Mouse (Mus musculus): Measurements from ENCODE around the gene Galnt15. TPM values are rescaled to one million over a fixed set of nuclear protein-coding genes. Genes with fewer than 3 reads are reported as not detected.

The Galnt15 gene
- total RNA-seq (2014; fragmentation: Nextera tagmentation) (not detected in 2 replicates), total RNA-seq (2017) (not detected in 2 replicates)

DNA sequence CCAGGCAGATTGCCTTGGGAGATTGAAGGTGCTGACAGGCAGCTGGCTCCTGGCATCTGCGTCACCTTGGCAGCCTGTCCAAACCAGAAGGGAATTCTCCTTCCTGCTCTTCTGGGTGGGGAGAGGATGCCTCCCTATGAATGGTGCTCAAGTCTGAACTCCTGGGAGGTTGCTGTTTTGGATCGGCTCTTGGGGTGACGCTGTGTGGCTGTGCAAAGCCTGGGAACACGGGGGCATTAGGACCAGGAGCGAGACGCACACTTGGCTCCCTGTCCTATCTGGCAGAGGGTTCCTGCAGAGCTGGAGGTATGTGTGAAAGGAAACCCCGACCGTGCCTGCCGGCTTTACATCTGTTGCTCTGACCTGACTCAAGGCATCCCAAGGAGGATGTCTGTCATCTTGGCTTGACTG, at the start of gene Galnt15:
Gene Galnt15, plus strand, starts transcription at position 309 of the 411 bp plus-strand sequence.
- ATAC-seq (replicated peaks; ENCODE audit: low FRiP score, low TSS enrichment, poor library complexity, severe bottlenecking) = no peak

DNA sequence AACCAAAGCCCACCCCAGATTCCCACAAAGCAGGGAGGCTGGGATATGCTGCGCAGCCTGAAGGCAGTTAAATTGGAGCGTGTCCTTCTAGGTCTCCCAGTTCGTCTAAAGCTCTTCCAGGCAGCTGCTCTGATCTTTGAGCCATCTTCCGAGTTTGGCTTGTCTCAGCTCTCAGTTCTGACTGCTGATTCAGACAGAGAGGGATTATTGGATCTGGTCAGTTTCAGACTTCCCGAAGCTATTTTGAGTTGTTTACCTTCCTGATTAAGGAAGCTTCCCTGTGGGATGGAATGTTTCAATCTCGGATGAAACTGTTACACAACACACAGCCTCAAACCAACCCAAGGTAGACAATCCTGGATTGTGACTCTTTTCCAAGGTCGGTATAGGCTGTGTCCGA, 34.8 kb upstream of the Galnt15 start:
- ATAC-seq (replicated peaks; ENCODE audit: low FRiP score, low TSS enrichment, poor library complexity, severe bottlenecking) = no peak

DNA sequence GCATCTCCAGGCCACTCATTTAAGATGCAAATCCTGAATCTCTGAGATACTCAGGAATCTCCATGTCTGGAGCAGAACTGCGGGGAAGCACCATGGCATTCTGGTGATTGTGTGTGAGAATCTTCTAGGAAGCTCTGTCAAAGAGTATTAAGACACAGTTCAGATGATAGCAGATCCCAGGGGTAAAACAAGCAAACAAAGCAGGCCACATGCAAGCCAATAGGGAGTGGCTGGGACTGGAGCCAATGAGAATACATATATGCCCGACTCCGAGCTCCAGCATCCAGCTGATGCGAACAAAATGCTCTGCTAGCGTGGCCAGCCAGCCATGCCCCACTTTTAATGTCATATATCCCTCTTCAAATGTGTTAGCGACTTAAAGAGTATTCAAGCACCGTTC, 27.8 kb upstream of the Galnt15 start:
- ATAC-seq (replicated peaks; ENCODE audit: low FRiP score, low TSS enrichment, poor library complexity, severe bottlenecking) = no peak

DNA sequence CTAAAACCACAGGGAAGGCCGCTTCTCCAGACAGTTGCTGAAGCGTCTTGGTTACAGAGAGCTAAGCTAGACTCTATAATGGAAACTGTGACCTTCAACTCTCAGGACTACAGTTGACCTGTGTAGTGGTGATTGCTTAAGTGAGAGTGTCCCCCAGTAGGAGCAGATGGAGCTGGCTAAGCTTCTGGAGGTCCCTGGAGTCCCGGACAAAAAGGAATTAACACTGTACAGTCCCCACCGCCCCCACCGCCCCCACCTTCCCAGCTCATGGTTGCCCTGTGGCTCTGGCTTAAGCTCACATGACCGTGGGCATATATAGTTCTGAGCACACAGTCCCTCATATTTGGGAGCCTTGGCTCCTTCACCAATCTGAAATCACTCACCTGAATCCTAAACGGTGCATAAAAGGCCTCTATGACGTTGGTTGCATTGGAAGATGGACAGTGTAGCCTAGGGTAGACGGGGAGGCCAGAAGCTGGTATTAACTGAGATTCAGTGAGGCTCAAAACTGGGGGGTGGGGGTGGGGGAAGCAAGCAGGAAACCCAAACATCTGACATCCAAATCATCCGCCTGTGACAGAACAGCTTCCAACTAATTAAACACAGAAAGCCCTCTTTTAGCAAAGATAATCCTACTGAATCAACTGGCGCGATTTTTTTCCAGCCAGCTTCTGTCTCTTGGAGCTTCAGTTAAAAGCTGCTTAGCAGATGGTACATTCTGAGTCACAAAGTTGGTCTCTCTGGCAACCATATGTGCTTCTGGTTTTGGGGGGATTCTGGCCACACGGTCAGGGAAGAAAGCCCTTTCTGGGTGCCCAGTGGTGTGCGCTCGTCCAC, 26.1 kb upstream of the Galnt15 start:
- no peak for ATAC-seq (replicated peaks; ENCODE audit: low FRiP score, low TSS enrichment, poor library complexity, severe bottlenecking)

DNA sequence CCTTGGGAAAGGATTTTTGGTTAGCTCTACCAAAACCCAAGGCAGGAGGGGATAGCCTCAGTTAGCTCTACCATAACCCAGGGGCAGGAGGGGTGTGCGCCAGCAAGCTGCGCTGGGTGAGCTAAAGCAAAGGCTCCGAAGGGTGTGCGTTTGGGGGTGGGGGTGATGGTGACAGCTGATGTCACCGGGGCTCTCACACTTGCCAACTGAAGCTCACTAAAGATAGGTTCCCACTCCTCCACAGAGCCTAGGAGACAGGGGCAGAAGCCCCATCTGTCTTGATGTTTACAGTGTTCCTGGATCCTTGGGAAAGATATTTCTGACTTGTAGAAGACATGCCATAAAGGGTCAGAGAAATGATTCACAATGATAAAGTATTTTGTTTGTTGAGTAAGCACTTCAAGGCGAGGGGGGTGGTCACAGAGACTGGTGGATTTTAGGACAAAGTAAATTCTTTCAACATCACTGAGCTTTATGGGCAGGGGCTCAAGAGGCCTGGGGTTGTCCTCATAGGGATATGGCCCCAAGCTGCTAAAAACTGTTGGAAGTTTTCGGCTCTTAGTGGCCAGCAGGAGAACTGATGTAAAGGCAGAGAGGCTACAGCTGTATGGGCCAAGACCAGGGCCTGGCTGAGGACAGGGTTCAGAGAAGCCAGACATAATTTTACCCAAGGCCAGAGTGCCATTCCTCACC, 24.7 kb upstream of the Galnt15 start:
- no peak for ATAC-seq (replicated peaks; ENCODE audit: low FRiP score, low TSS enrichment, poor library complexity, severe bottlenecking)

DNA sequence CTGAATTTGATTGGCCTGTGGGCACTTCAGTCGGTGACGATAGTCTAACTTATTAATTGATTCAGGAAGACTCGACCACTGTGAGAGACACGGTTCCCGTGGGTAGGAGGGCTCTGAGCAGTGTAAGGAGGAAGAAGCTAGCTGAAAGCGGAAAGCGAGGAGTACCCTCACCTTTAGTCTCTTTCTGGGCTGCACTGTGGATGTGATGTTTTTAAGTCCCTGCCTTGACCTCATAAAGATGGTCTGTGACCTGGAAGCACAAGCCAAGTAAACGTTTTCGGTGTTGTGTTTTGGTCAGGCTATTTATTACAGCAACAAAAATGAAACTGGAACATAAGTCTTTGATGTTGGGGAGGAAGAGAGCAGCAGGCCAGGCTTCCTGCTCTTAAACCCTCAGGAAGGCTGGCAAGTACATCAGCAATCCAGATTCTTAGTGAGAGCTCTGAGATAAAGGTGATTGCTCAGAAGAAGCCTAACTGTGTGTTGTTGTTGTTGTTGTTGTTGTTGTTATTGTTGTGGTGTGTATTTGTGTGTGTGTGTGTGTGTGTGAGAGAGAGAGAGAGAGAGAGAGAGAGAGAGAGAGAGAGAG, 23.0 kb upstream of the Galnt15 start:
- no peak for ATAC-seq (replicated peaks; ENCODE audit: low FRiP score, low TSS enrichment, poor library complexity, severe bottlenecking)

DNA sequence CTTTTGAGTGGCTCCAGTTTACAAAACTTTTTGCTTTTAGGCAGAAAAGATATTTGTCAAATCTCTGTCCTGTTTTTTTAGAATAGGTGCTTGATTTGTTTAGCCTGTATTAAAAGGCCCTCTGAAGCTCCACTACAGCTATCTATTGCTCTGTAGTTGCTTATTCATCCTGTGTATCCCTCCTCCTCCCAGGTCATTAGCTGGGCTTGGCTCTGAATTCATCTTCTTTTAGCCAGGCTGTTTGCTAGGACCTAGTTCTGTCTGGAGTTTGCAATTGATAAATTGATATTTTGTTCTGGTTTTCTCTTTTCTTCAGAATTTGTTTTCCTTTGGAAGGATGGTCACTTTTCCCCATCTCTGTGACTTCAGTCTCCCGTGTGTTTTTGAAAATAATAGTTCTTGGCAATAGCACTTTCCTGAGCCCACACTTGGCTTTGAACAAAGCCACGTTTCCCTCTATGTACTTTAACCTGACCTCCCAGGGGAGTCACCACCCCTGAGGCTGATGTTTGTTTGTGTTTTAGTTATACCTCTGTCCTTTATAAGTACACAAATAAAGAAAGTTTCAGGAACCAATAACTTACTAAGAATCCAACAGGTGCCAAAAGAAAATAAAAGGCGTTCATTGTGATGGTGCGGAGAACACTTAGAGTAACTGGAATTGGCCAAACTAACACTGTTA, 21.0 kb upstream of the Galnt15 start:
- no peak for ATAC-seq (replicated peaks; ENCODE audit: low FRiP score, low TSS enrichment, poor library complexity, severe bottlenecking)

DNA sequence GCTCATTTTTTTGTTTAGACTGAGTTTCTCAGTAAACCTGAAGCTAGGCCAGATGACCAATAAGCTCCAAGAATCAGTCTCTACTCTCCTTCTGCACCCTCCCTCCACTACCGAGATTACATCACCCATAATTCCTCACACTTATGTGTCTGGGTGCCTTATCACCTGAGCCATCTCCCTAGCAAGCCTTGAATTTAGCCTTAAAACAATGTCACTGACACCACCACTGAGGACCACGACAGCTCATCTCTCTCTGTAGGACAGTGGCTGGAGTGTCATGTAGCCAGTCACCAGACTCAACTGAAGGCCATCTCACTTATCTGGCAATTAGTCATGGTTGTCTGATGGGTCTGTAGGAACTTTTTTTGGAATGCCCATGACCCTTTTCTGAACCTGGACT, 19.1 kb upstream of the Galnt15 start:
- no peak for ATAC-seq (replicated peaks; ENCODE audit: low FRiP score, low TSS enrichment, poor library complexity, severe bottlenecking)

DNA sequence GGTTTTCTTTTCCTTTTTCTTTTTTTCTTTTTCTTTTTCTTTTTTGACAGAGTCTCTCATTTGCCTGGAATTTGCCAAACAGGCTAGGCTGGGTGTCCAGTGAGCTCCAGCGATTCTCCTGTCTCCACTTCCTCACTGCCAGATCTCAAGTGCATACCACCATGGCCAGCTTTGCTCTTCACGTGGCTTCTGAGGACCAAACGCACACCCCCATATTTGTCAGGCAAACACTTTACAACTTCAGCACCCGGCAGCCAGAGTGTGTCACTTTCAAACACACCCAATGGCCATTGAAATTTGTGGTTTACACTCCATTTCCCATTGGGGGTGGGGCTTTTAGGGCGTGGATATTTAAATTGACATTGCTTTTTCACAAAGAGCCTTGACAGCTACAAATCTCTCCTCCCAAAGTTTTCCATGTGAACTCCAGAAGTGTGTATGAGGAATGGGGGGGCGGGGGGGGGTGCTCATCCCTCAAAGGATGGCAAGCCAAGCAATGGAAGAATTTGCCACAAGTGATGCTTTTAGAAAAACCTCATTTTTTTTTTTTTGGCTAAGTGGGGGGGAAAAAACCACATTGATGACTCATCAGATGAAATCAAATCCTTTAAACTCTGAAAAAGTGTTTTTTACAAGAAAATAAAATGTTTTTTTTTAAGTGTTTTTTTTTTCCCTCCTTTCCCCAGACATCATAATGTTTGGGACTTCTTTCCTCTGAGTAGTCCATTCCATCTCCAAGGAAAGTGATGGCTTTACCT, 17.1 kb upstream of the Galnt15 start:
- ATAC-seq (replicated peaks; ENCODE audit: low FRiP score, low TSS enrichment, poor library complexity, severe bottlenecking) = no peak

DNA sequence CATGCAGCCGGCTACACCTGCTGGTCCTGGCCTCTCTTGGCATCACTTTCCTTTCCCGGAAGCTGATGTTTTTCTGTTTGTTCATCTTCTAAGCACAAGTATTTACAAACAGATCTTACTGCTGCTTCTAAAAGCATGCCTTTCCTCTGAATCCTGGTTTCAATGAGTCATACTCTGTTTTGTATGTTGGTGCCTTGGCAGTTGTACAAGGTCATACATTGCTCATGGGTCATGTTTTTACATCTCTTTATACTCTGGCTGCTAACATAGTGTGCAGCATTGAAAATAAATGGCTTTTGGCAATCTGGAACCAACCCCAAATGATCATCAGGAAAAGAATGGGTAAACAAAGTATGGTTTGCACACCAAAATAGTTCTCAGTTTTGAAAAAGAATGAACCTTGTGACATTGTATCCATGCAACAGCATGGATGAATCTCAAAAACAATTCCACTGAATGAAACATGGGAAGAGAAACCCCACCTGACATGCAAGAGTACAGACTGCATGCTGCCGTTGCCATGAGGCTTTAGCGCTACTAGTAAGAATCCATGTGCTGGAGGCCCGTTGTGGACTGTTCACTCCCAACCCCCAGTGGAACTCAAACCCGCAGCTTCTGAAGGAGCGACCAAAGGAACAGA, 13.5 kb upstream of the Galnt15 start:
- ATAC-seq (replicated peaks; ENCODE audit: low FRiP score, low TSS enrichment, poor library complexity, severe bottlenecking) = no peak

DNA sequence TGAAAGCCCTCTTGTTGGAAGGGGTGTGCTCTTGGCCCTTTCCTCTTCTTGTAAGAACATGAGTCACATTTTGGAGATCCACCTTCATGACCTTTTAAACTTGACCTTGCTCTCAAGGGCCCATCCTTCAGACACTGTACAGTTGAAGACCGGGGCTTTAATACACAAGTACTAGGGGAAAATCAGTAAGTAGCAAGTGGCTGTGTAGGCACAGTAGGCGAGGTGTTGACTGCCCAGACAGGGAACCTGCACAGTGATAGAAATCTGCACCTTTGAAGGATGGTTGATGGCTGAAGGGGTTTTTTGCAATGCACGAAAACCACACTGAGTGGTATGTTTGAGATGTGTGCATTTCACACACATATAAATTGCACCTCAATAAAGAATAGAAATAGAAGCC, 12.3 kb upstream of the Galnt15 start:
- ATAC-seq (replicated peaks; ENCODE audit: low FRiP score, low TSS enrichment, poor library complexity, severe bottlenecking) = no peak

DNA sequence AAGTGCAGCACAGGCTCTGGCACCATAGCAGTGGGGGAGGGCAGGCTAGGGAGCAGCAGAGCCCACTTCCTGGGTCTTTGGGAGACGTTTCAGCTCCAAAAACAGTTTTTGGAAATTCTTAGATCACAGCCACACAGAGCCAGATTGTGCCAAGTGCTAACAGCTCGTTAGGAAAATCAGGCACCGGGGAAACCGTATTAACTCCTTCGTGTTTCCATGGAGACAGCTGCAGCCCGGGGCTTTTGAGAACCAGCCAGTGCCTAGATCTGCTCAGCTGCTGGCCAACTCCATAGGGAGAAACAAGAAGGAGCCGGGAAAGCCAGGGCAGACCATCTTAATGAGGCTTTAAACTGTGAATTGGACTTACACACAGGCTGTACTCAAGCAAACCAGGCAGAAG, 11.9 kb upstream of the Galnt15 start:
- ATAC-seq (replicated peaks; ENCODE audit: low FRiP score, low TSS enrichment, poor library complexity, severe bottlenecking) = no peak

DNA sequence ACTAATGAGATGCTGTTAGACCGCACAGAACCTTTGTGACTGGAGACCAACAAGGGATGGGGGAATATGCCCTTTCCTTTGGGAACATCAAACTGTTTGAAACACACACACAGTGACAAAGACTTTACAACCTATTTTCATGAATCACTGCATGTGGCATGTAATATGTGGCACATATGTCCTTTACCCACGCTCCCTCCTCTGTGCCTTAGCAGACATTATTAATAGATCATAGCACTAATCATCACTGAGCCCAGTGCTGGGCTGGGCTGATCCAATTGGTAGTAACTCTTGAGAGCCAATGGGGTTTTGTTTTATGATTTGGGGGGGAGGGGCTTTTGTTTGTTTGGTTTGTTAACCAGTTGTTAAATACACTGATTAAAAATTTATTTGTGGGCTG, 11.3 kb upstream of the Galnt15 start:
- no peak for ATAC-seq (replicated peaks; ENCODE audit: low FRiP score, low TSS enrichment, poor library complexity, severe bottlenecking)

DNA sequence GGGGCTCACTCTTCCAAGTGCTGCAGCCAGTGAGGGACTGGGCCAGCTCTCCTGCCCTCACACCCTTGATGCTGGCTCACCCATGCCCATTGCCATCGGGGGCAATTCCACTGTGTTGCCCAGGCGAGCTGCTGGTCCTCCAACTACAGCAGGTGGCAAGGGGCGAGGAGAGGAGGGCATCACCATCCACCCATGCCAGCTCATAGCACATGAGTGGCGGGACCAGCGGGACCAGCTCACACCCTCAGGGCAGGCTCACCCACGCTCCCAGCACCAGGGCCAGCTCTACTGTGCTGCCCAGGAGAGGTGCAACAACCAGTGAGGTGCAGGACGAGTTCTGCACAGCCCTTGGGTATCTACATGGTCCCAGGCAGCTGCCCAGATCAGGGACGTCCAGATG, 9.7 kb upstream of the Galnt15 start:
- no peak for ATAC-seq (replicated peaks; ENCODE audit: low FRiP score, low TSS enrichment, poor library complexity, severe bottlenecking)

DNA sequence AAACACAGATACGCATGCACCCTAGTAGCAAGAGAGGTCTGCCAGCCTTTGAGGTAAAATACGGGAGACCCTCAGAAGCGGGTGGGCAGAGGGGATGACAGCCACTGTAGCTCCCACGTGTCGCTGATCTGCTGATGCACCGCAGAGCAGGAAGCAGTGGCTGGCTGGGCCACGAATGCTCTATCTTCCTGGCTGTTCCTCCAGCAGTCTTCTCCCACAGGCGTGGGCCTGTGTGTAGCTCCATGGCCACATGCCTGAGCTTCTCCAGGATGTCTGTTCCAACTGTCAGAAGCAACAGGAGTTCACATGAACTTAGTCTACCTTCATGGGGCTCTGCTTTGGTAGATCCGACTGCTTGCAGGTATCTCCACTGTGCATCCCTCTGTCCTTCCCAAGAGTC, 6.8 kb upstream of the Galnt15 start:
- ATAC-seq (replicated peaks; ENCODE audit: low FRiP score, low TSS enrichment, poor library complexity, severe bottlenecking) = no peak

DNA sequence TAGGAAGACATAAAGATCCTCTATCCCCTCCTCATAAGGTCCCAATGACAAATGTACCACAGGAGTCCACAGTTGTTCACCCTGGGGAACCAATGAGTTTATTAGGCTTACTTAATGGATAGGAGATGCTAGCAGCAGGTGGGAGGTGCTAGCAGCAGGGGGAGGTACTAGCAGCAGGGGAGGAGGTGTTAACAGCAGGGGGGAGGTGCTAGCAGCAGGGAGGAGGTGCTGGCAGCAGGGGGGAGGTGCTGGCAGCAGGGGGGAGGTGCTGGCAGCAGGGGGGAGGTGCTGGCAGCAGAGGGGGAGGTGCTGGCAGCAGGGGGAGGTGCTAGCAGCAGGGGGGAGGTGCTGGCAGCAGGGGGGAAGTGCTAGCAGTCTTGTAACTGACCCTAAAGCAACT, 6.3 kb upstream of the Galnt15 start:
- ATAC-seq (replicated peaks; ENCODE audit: low FRiP score, low TSS enrichment, poor library complexity, severe bottlenecking) = peak; percentile 98

DNA sequence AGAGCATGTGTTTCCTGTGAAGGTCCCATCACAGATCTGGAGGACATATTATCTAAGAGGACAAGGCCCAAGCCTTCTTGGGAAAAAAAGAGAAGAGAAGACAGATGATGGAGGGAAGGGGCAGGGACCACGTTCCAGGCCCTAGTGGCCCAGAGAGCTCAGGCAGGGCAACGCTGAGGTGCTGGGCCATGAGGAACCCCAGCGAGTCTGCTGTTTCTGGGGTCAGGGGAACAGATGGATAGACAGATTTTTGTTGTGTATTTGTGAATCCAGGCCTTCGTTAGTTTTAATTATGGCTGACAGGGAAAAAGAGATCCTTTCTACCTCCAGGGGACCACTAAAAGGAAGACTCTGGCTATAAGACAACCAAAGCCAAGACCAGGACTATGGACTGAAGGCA, 4.9 kb upstream of the Galnt15 start:
- no peak for ATAC-seq (replicated peaks; ENCODE audit: low FRiP score, low TSS enrichment, poor library complexity, severe bottlenecking)

DNA sequence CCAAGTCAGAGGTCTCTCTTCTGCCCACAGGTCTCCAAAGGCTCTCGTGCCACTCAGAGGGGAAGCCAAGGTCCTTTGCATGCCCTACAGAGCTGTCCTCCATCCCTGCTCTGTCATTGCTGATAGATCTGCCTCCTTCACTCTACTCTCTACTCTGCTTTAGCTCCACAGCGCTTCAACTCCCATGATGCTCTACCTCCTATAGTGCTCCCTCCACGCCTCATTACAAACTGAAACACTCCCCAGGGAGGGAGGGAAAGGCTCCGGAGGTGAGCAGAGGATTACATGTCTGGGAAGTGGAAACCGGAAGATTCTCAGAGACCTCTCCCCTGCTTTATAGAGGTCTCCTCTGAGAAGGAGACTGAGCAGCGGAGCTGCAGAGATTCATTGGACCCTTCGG, 1.6 kb upstream of the Galnt15 start:
- ATAC-seq (replicated peaks; ENCODE audit: low FRiP score, low TSS enrichment, poor library complexity, severe bottlenecking) = no peak

DNA sequence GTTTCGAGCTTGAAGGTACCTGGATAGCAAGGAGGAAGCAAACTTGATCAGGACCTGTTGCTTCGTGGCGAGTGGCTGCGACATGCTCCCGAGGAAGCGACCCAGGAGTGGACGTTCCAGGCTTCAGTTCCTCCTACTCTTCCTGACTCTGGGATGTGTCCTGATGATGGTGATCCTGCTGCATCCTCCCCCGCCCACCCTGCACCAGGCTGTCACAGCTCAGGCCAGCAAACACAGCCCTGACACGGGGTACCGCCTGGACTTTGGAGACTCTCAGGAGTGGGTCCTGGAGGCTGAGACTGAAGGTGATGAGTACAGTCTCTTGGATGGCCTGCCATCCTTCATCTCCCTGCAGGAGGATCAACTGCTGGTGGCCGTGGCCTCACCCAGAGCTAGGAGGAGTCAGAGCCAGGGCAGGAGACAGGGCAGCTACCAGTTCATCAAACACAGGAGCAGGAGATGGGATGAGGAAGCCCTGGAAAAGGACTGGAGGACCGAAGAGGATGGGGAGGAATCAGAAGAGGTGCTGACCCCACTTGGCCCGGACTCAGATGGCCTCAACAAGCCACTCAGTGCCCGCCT, 713 bp downstream of the Galnt15 start:
- ATAC-seq (replicated peaks; ENCODE audit: low FRiP score, low TSS enrichment, poor library complexity, severe bottlenecking) = no peak
